Mouse (Mus musculus) E14TG2a.4 (cell line): Measurements from ENCODE around the gene Ssu2.

ENCODE experiments used
- H3K27me3 ChIP-seq: 2 replicates; pipeline ENCODE4 v1.6.1; 2014; ENCODE audit warnings: low read length, control low read depth; ENCODE audit not compliant: insufficient read depth
- H3K36me3 ChIP-seq: 2 replicates; pipeline ENCODE4 v1.6.1; 2014; ENCODE audit warnings: low read length, control low read depth; ENCODE audit not compliant: insufficient read depth
- H3K4me1 ChIP-seq: replicated peaks from 2 replicates; pipeline ENCODE4 v1.6.1; 2014; ENCODE audit warnings: low read depth, low read length, control low read depth
- H3K4me3 ChIP-seq: replicated peaks from 2 replicates; pipeline ENCODE4 v1.5.1; 2014; ENCODE audit warnings: mild to moderate bottlenecking, low read length
- H3K9me3 ChIP-seq: 2 replicates; pipeline ENCODE4 v1.6.1; 2014; ENCODE audit warnings: low read length, control low read depth
- CTCF ChIP-seq: conservative IDR thresholded peaks from 2 replicates; pipeline ENCODE4 v1.5.1; 2014; ENCODE audit warnings: low read length
- NANOG ChIP-seq: IDR thresholded peaks from 2 replicates; pipeline ENCODE4 v1.6.1; 2014; ENCODE audit warnings: borderline replicate concordance, low read length, mixed read lengths
- POU5F1 ChIP-seq: IDR thresholded peaks from 2 replicates; pipeline ENCODE4 v1.6.1; 2014; ENCODE audit warnings: low read length, borderline replicate concordance

The Ssu2 gene

DNA sequence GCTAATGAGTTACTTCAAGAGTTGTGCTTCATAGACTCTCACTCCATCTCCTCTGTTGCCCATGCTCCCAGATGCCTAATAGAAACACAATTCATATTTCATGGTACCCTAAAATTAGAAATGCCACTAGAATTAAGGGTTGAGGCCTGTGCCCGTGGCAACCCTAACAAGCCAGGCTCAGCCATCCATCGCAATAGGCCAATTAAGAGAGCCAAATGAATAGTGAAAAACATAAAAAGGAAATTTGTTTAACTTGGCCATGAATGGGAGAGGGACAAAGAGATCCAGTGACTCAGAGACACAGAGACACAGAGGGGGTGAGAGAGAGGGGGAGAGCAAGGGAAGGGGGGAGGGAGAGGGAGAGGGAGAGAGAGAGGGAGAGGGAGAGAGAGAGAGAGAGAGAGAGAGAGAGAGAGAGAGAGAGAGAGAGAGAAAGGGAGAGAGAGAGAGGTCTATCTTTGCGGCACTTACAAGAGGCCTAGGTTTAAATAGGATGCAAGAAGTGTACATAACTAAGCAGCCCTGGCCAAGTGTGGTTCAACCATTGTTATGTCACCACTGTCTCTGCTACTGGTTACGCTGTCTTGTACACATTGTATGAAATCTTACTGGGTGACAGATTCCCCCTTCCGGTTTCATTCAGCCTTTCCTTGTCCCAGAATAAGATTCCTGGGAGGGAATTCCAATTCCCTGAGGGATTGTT lies 57.2 kb downstream of the Ssu2 start:
- H3K4me1 ChIP-seq = 0 out of 2 replicates have a peak, but pooled peaks cover 3% of the 10 kb centered on the region
- H3K36me3 ChIP-seq = no peaks in the 10 kb centered on the region
- TF ChIP-seq NANOG (no peak), POU5F1 (no peak), CTCF (no peak)
- no peaks in the 10 kb centered on the region for H3K27me3 ChIP-seq
- H3K9me3 ChIP-seq = no peaks in the 10 kb centered on the region
- H3K4me3 ChIP-seq = no peak overlapping the region

DNA sequence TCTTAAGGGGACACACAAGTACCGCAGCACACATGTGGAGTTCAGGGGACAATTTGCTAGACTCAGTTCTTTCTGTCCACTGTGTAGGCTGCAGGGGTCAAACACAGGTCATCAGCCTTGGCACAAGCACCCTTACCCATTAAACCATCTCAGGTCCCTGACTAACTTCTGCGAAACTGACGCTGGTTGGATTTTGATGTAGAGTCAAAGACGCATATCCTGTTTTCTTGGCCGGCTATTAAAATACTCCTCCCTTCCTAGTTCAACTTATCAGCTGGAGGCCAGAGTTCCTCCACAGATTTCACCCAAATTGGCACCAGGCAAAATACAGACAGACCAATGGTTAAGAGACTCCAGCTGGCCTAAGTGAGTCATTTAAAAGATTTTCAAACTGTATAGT lies 60.0 kb downstream of the Ssu2 start:
- H3K4me1 ChIP-seq = 0 out of 2 replicates have a peak, but pooled peaks cover 3% of the 10 kb centered on the region
- H3K9me3 ChIP-seq = no peaks in the 10 kb centered on the region
- H3K36me3 ChIP-seq = no peaks in the 10 kb centered on the region
- H3K4me3 ChIP-seq = no peak overlapping the region
- TF ChIP-seq POU5F1 (no peak), CTCF (no peak), NANOG (no peak)
- H3K27me3 ChIP-seq = no peaks in the 10 kb centered on the region

DNA sequence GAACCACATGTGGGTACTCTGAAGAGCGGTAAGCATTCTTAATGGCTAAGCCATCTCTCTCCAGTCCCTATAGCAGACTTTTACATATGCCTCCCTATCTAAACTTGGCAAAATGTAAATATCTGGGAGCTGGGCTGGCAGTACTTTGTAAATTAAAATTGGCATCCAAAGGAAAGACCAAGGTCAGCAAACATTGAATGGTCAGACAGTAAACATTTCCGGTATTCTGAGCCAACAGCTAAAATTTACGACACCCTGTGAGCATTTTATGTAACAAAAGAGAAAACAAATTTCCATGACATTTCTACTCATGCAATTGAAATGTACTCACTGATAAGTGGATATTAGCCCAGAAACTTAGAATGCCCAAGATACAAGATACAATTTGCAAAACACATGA lies 62.6 kb downstream of the Ssu2 start:
- no peaks in the 10 kb centered on the region for H3K36me3 ChIP-seq
- no peak overlapping the region for H3K4me3 ChIP-seq
- TF ChIP-seq CTCF = no peak
- TF ChIP-seq NANOG = no peak
- no peak for TF ChIP-seq POU5F1
- H3K9me3 ChIP-seq = no peaks in the 10 kb centered on the region
- no peaks in the 10 kb centered on the region for H3K27me3 ChIP-seq
- H3K4me1 ChIP-seq = peaks cover 14% of the 10 kb centered on the region

DNA sequence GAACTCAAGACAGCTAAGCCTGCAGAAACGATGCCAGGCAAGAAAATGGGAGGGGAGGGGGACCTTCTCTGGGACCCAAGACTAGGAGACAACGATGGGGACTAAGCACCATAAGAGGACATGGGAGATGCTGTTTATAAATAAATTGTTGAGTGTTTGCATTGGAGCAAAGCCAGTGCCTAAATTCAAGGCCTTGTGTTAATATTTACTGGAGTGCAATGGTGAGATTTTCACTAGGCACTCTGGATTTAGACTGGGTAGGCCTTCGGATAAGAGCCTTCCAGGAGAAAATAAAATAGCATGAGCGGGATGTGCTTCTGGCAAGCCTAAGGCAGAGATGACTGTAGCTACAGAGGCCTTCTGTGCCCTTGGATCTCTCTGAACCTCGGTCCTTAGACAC lies 64.9 kb downstream of the Ssu2 start:
- Histone ChIP-seq H3K9me3 (no peaks in the 10 kb centered on the region), H3K4me3 (no peak overlapping the region), H3K4me1 (peaks cover 18% of the 10 kb centered on the region), H3K36me3 (no peaks in the 10 kb centered on the region), H3K27me3 (no peaks in the 10 kb centered on the region)
- TF ChIP-seq NANOG (no peak), CTCF (no peak), POU5F1 (no peak)

DNA sequence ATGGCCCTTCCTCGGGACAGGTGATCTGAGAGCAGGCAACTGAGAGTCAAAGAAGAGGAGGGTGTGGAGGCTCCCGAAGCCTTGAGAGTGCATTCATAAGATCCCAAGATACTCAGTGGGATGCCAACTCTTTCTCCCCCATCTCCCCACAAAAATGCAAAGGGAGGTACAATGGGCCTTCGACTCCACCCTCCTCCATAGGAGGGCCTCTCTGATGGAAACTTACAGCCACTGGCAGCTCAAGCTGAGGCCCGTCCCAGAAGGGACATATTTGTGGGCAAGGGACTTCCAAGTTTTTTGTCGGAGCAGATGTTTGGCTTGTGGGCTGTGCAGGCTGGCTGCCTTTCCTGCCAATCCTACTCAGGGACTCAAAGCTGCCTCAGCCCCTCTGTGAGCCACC lies 67.1 kb downstream of the Ssu2 start:
- H3K4me1 ChIP-seq = peaks cover 15% of the 10 kb centered on the region
- no peaks in the 10 kb centered on the region for H3K27me3 ChIP-seq
- no peak for TF ChIP-seq NANOG
- TF ChIP-seq POU5F1 = no peak
- no peak for TF ChIP-seq CTCF
- 0 out of 2 replicates have a peak overlapping the region, but pooled peaks have one; percentile 23 for H3K4me3 ChIP-seq
- H3K36me3 ChIP-seq = no peaks in the 10 kb centered on the region
- H3K9me3 ChIP-seq = no peaks in the 10 kb centered on the region

DNA sequence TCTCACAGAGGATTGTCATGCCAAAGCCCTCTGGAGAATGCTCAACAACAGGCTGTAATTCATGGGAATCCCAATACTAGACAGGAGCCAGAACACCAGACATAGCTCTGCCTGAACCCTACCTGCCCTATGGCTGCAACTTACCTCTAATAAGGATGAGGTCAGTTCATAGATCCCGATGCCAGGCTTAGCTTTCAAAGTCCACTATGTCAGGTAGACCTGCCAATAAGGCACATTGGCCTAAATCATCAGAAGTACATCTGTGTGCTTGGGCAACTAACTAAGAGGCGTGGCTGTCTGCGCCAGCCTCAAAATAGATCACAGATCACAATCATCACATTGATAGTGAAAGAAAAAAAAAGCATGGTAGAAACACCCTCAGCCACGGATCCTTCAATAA lies 68.4 kb downstream of the Ssu2 start:
- TF ChIP-seq POU5F1 = no peak
- TF ChIP-seq CTCF = no peak
- no peak for TF ChIP-seq NANOG
- H3K27me3 ChIP-seq = no peaks in the 10 kb centered on the region
- no peak overlapping the region for H3K4me3 ChIP-seq
- H3K9me3 ChIP-seq = no peaks in the 10 kb centered on the region
- H3K36me3 ChIP-seq = no peaks in the 10 kb centered on the region
- H3K4me1 ChIP-seq = peaks cover 15% of the 10 kb centered on the region

DNA sequence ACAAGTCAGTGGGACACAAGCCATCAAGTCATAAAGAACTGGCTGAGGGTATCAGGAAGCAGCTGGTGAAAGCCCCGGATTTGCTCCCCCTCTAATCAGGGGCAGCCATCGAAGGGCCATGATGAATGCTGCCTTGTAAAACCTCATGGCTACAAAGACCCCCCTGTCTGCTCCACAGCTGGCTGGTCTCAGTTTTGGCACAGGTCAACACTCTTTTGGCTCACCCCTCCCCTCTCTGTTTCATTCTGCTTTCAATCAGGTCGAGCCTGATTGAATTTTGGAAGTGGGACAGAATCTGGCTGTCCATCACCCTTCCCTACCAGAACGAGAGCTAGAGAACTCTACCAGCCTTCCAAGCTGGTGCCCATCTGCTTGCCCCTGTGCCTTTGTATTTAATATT lies 76.4 kb downstream of the Ssu2 start:
- Histone ChIP-seq H3K9me3 (no peaks in the 10 kb centered on the region), H3K36me3 (no peaks in the 10 kb centered on the region), H3K4me3 (no peak overlapping the region), H3K4me1 (no peaks in the 10 kb centered on the region), H3K27me3 (peaks cover 6% of the 10 kb centered on the region; the same call in 1 of the 2 replicates)
- TF ChIP-seq POU5F1 (no peak), CTCF (no peak), NANOG (no peak)

DNA sequence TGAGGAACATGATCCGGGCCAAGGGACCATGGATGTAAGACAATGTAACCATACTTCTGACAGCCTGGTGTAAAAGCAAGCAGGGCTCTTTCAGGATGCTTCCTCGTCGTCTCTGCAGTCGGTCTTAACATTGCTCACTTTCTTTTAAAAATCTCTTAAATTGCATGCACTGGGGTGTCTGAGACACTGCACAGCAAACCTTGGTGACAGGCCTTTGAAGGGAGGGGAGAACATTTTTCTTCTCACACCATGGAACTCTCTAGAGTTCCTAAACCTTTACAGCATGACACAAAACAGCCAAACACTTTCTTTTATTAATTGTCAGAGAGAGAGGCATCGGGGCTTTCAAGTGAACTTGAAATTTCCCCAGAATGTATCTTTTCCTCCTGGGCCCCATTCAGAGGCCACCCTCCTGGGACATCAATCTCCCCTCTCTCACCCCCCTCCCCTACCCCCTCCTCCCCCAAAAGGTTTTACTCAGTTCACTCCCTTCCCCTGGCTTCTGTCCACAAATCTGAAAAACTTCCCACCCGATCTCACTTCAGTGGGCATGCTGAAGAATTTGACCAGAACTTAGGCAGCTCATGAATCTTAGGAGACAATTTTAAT lies 78.4 kb downstream of the Ssu2 start:
- Histone ChIP-seq H3K4me1 (peaks cover 10% of the 10 kb centered on the region), H3K36me3 (no peaks in the 10 kb centered on the region), H3K27me3 (peaks cover 9% of the 10 kb centered on the region; the same call in 1 of the 2 replicates), H3K4me3 (no peak overlapping the region), H3K9me3 (no peaks in the 10 kb centered on the region)
- TF ChIP-seq NANOG = no peak
- TF ChIP-seq CTCF = no peak
- TF ChIP-seq POU5F1 = no peak
